Mouse (Mus musculus): ENCODE results near the gene BC061237.
"Not testable (repeated sequence)": the region's sequence is repeated elsewhere in the genome, so short reads cannot be mapped to it uniquely, and the experiment has no call there.

The BC061237 gene

DNA sequence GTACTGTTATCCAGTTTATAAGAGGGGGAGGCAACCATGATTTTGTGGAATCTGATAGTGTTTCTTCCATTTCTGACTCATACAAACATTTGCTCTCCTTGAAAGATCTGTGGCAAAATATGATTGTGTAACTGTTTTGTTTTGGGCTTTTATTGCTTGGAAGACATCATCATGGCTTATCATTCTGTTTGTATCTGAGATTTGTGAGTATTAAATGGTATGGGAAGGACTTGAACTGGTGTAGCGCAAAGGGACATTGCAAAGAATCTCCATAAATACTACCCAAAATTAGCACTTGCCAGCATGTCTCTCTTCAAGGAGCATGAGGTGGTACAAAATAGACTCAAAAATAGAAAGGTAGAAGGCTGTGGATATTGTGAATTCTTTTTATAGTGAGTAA is at the start of gene BC061237:
BC061237 (plus strand) TSS at position 301 of the 400 bp plus-strand sequence.
- DNase-seq (ENCODE audit: extremely low read depth, low read depth, low spot score), result not testable (repeated sequence)

GRCm38 (mm10) chr14:44517976-44518375 is 25.7 kb downstream of the BC061237 start, which contains the start of gene Gm17093:
Gm17093 (plus strand) TSS chr14:44518276.
- DNase-seq (ENCODE audit: extremely low read depth, low read depth, low spot score), result not testable (repeated sequence)

- DNase-seq (ENCODE audit: extremely low read depth, low read depth, low spot score), result not testable (repeated sequence)
Observed at GRCm38 (mm10) chr14:44547961-44548360, 55.7 kb downstream of the BC061237 start.

Data from fat pad, adult 2 months (tissue).